Mouse (Mus musculus): Measurements from ENCODE around the gene Hes2. TPM values are rescaled to one million over a fixed set of nuclear protein-coding genes. Genes with fewer than 3 reads are reported as not detected.
A peak's percentile ranks its signal among the peaks of the same experiment; 100 is the strongest.

The Hes2 gene
- polyA plus RNA-seq, 1 experiment, result not detected

GRCm38 (mm10) chr4:152197545-152197944, 38.9 kb downstream of the Hes2 start:
- H3K4me1 ChIP-seq (ENCODE audit: control insufficient read depth, insufficient read depth, insufficient read length), result peaks cover 36% of the 10 kb centered on the region
- H3K36me3 ChIP-seq (ENCODE audit: control insufficient read depth, insufficient read depth, low read length), result no peaks in the 10 kb centered on the region
- WGBS, result 57% methylated on average over 5 of the region's 5 CpGs
- no peak for TF ChIP-seq CTCF (IDR thresholded peaks at IDR 0.05; ENCODE audit: extremely low read depth, insufficient read depth, insufficient read length, insufficient replicate concordance)
- TF ChIP-seq POLR2A (IDR thresholded peaks at IDR 0.05; ENCODE audit: low read depth, low read length), result no peak
- no peaks in the 10 kb centered on the region for H3K27me3 ChIP-seq (ENCODE audit: control insufficient read depth, insufficient read depth, low read length)
- DNase-seq (ENCODE audit: low read depth in 1 of 2, low spot score in 2 of 2), result no peak
- no peak overlapping the region; the same call in 1 of the 2 replicates for H3K27ac ChIP-seq (ENCODE audit: insufficient read depth, low read length)
- H3K4me3 ChIP-seq (ENCODE audit: extremely low read depth, insufficient read depth, insufficient read length), result no peak overlapping the region

GRCm38 (mm10) chr4:152199617-152200016, 41.0 kb downstream of the Hes2 start:
- DNase-seq (ENCODE audit: low read depth in 1 of 2, low spot score in 2 of 2), result no peak
- 14% methylated on average over 1 of the region's 1 CpGs for WGBS

GRCm38 (mm10) chr4:152201492-152201891, 42.8 kb downstream of the Hes2 start:
- TF ChIP-seq CTCF (IDR thresholded peaks at IDR 0.05; ENCODE audit: extremely low read depth, insufficient read depth, insufficient read length, insufficient replicate concordance) (no peak), POLR2A (IDR thresholded peaks at IDR 0.05; ENCODE audit: low read depth, low read length) (no peak)
- WGBS, result 6% methylated on average over 6 of the region's 6 CpGs
- H3K27ac ChIP-seq (ENCODE audit: insufficient read depth, low read length), result peak overlapping the region; percentile 31
- H3K27me3 ChIP-seq (ENCODE audit: control insufficient read depth, insufficient read depth, low read length), result no peaks in the 10 kb centered on the region
- peaks cover 47% of the 10 kb centered on the region; the same call in 1 of the 2 replicates for H3K4me1 ChIP-seq (ENCODE audit: control insufficient read depth, insufficient read depth, insufficient read length)
- H3K4me3 ChIP-seq (ENCODE audit: extremely low read depth, insufficient read depth, insufficient read length), result no peak overlapping the region
- DNase-seq (ENCODE audit: low read depth in 1 of 2, low spot score in 2 of 2), result peak in 1 of 2 experiments; percentile 32
- H3K36me3 ChIP-seq (ENCODE audit: control insufficient read depth, insufficient read depth, low read length), result no peaks in the 10 kb centered on the region

More at GRCm38 (mm10) chr4:152199617-152200016, 41.0 kb downstream of the Hes2 start:
- Histone ChIP-seq H3K4me1 (ENCODE audit: control insufficient read depth, insufficient read depth, insufficient read length) (peaks cover 42% of the 10 kb centered on the region), H3K27me3 (ENCODE audit: control insufficient read depth, insufficient read depth, low read length) (no peaks in the 10 kb centered on the region), H3K27ac (ENCODE audit: insufficient read depth, low read length) (no peak overlapping the region), H3K4me3 (ENCODE audit: extremely low read depth, insufficient read depth, insufficient read length) (no peak overlapping the region), H3K36me3 (ENCODE audit: control insufficient read depth, insufficient read depth, low read length) (no peaks in the 10 kb centered on the region)
- TF ChIP-seq CTCF (IDR thresholded peaks at IDR 0.05; ENCODE audit: extremely low read depth, insufficient read depth, insufficient read length, insufficient replicate concordance) (no peak), POLR2A (IDR thresholded peaks at IDR 0.05; ENCODE audit: low read depth, low read length) (no peak)

- no peak overlapping the region for H3K4me3 ChIP-seq (ENCODE audit: extremely low read depth, insufficient read depth, insufficient read length)
- peaks cover 47% of the 10 kb centered on the region; the same call in 1 of the 2 replicates for H3K4me1 ChIP-seq (ENCODE audit: control insufficient read depth, insufficient read depth, insufficient read length)
- 88% methylated on average over 1 of the region's 1 CpGs for WGBS
- no peaks in the 10 kb centered on the region for H3K27me3 ChIP-seq (ENCODE audit: control insufficient read depth, insufficient read depth, low read length)
- H3K36me3 ChIP-seq (ENCODE audit: control insufficient read depth, insufficient read depth, low read length), result no peaks in the 10 kb centered on the region
- TF ChIP-seq CTCF (IDR thresholded peaks at IDR 0.05; ENCODE audit: extremely low read depth, insufficient read depth, insufficient read length, insufficient replicate concordance) (no peak), POLR2A (IDR thresholded peaks at IDR 0.05; ENCODE audit: low read depth, low read length) (no peak)
- H3K27ac ChIP-seq (ENCODE audit: insufficient read depth, low read length), result peak overlapping the region; percentile 31; the same call in 1 of the 2 replicates
- no peak for DNase-seq (ENCODE audit: low read depth in 1 of 2, low spot score in 2 of 2)
These were observed 43.8 kb downstream of the Hes2 start for GRCm38 (mm10) chr4:152202418-152202817.

- no peak for DNase-seq (ENCODE audit: low read depth in 1 of 2, low spot score in 2 of 2)
- TF ChIP-seq POLR2A (IDR thresholded peaks at IDR 0.05; ENCODE audit: low read depth, low read length), result no peak
- TF ChIP-seq CTCF (IDR thresholded peaks at IDR 0.05; ENCODE audit: extremely low read depth, insufficient read depth, insufficient read length, insufficient replicate concordance), result no peak
- Histone ChIP-seq H3K4me3 (ENCODE audit: extremely low read depth, insufficient read depth, insufficient read length) (no peak overlapping the region), H3K27me3 (ENCODE audit: control insufficient read depth, insufficient read depth, low read length) (no peaks in the 10 kb centered on the region), H3K36me3 (ENCODE audit: control insufficient read depth, insufficient read depth, low read length) (no peaks in the 10 kb centered on the region), H3K27ac (ENCODE audit: insufficient read depth, low read length) (no peak overlapping the region), H3K4me1 (ENCODE audit: control insufficient read depth, insufficient read depth, insufficient read length) (peaks cover 47% of the 10 kb centered on the region; the same call in 1 of the 2 replicates)
- WGBS, result 49% methylated on average over 3 of the region's 3 CpGs
These were observed 44.2 kb downstream of the Hes2 start for GRCm38 (mm10) chr4:152202905-152203304.

GRCm38 (mm10) chr4:152204663-152205062, 46.0 kb downstream of the Hes2 start:
- peaks cover 45% of the 10 kb centered on the region; the same call in 1 of the 2 replicates for H3K4me1 ChIP-seq (ENCODE audit: control insufficient read depth, insufficient read depth, insufficient read length)
- 82% methylated on average over 6 of the region's 6 CpGs for WGBS
- no peak overlapping the region for H3K27ac ChIP-seq (ENCODE audit: insufficient read depth, low read length)
- no peaks in the 10 kb centered on the region for H3K36me3 ChIP-seq (ENCODE audit: control insufficient read depth, insufficient read depth, low read length)
- H3K27me3 ChIP-seq (ENCODE audit: control insufficient read depth, insufficient read depth, low read length), result no peaks in the 10 kb centered on the region
- no peak overlapping the region for H3K4me3 ChIP-seq (ENCODE audit: extremely low read depth, insufficient read depth, insufficient read length)
- no peak for TF ChIP-seq CTCF (IDR thresholded peaks at IDR 0.05; ENCODE audit: extremely low read depth, insufficient read depth, insufficient read length, insufficient replicate concordance)
- TF ChIP-seq POLR2A (IDR thresholded peaks at IDR 0.05; ENCODE audit: low read depth, low read length), result no peak
- no peak for DNase-seq (ENCODE audit: low read depth in 1 of 2, low spot score in 2 of 2)

GRCm38 (mm10) chr4:152206199-152206598, 47.5 kb downstream of the Hes2 start:
- Histone ChIP-seq H3K27me3 (ENCODE audit: control insufficient read depth, insufficient read depth, low read length) (no peaks in the 10 kb centered on the region), H3K4me3 (ENCODE audit: extremely low read depth, insufficient read depth, insufficient read length) (no peak overlapping the region), H3K4me1 (ENCODE audit: control insufficient read depth, insufficient read depth, insufficient read length) (peaks cover 30% of the 10 kb centered on the region; the same call in 1 of the 2 replicates), H3K27ac (ENCODE audit: insufficient read depth, low read length) (no peak overlapping the region), H3K36me3 (ENCODE audit: control insufficient read depth, insufficient read depth, low read length) (no peaks in the 10 kb centered on the region)
- WGBS, result 88% methylated on average over 6 of the region's 6 CpGs
- TF ChIP-seq CTCF (IDR thresholded peaks at IDR 0.05; ENCODE audit: extremely low read depth, insufficient read depth, insufficient read length, insufficient replicate concordance) (no peak), POLR2A (IDR thresholded peaks at IDR 0.05; ENCODE audit: low read depth, low read length) (no peak)
- no peak for DNase-seq (ENCODE audit: low read depth in 1 of 2, low spot score in 2 of 2)
